Mouse (Mus musculus) forelimb bud, embryonic 11.5 days (tissue): ENCODE measurements around the gene Stk39.

ENCODE experiments used
- DNase-seq: peaks from one replicate; pipeline ENCODE4 v3.0.0-alpha.2; 2012; ENCODE audit warnings: low read depth, low spot score

The Stk39 gene

DNA sequence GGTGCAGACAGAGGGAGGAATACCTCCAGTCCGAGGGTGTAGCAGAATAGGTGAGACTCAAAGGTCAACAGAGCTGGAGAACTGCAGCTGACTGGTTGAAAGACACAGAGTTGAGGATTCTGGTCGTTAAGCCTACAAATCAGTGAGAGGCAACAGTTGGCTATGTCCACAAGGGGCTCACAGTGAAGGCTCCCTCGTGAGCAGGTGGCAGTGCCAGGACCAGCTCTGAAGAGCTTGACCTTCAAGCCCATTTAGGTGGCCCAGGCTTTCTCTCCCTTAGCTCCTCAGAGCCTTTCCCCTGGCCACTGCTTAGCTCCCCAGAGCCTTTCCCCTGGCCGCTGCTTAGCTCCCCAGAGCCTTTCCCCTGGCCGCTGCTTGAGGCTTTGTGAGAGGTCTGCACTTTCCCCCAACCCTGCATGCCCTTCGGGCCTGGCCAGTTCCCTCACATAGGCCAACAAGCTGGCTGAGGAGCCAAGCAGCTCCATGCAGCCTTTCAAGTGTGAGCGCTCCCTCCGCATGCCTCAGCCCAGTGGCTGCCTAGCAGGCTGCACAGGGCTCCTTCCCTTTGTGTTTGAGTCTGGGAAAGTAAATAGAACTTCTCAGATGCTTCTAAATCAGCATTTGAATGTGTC is 125.3 kb downstream of the Stk39 start:
- no peak for DNase-seq

DNA sequence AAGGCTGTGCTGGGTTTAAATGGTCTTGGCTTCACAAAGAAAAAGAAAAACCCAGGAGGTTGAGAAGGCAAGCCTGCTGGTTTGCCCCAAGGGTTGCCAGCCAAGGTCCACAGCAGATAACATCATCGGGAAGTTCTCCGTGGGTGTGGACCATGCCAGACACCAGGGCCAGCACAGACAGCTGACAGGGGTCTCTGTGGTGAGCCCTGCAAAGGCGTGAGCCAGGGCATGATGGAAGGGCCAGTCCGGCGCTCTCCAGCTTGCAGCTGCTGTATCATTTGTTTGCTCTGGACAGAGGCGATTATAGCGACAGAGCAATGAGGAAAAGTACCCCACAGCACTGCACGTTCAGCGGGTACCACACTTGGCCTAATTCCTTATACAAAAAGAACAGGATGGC is 126.8 kb downstream of the Stk39 start:
- no peak for DNase-seq

DNA sequence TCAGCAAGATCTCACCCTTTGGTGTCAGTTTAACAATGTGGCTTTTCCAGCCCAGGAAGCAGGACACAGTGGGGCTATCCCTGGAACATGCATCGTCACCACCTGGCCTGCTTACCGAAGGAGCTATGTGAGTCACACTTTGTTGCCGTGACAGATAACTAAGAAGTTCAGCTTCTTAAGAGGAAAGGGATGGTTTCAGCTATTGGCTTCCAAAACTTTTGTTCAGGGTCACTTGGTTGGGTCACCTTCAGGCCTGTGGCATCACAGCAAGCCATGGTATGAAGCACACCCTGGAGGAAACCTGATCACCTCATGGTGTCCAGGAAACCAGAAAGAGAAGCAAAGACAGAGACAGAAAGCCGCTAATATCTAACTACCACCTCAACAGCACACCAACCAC is 128.3 kb downstream of the Stk39 start:
- no peak for DNase-seq

DNA sequence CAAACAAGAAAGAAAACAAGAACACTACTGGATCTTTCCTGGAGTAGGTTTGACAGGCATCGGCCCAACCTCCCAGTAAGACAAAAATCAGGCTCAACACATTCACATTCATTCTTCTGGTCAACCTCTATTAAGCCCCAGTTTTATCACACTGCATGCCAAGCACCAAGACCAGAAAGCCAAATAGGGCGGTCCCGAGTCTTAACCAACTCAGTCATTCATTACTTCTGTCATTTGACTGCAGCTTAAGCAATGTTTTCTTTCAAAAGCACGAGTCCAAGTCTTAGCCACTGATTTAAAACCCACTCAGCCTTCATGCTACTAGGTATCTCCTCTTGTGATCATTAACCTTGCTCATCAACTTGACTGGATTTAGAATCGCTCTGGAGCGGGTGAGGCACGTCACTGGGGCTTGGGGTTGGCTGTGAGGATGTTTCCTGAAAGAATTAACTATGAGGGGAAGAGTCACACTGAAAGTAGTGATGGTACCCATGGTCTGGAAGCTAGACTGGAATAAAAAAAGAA is 129.9 kb downstream of the Stk39 start:
- no peak for DNase-seq

DNA sequence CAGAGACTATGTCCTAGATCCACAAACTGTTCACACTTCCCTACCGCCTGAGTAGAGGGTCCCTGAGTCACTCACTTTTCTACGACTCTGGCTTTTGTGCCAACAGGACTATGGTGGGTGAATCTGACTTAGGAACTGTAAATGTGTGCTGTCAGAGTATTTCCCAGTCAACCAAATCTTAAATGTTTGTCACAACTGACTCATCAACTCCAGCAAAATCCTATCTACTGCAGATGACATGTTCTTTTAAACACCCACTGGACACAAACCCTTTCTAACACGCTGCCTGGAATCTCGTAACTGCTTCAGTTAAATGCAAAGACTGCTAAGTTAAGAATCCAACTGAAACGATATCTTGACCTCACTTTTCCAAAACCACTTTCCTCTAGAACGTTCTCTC is 135.2 kb downstream of the Stk39 start:
- no peak for DNase-seq

DNA sequence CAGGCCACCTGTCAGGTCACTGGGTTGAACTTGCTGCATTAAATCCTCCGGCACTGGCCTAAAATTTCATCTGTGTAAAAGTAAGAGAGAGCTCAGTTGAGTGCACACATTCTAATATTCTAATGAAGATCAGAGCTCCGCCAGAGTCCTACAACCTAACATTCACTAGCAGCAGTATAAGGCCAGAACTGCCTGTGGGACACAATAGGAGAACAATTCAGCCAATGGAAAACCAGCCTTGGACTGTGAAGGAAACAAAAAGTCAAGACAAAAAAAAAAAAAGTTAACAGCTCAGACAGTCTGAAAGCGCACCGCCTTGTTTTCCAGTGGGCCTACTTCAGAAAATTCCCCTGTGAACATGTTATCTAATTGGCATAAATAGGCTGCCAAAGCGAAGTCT is 137.1 kb downstream of the Stk39 start:
- no peak for DNase-seq

DNA sequence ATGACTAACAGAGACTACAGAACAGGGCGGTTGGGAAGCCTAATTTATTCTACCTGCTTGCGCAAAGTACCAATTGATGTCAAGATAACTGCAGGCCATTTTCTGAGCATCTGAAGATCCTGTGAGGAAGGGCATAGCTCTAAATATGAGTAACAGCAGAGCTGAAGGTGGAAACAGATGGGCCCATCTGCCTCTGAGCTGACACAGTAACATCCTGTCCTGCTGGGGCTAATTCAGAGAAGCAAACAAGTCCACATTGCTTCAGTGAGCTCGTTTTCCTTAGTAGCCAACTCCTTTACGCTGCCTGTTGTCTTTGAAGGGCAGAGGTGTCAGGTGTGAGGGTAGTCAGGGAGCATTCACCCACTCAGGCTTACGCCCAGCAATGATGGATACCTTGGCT is 146.8 kb downstream of the Stk39 start:
- no peak for DNase-seq

DNA sequence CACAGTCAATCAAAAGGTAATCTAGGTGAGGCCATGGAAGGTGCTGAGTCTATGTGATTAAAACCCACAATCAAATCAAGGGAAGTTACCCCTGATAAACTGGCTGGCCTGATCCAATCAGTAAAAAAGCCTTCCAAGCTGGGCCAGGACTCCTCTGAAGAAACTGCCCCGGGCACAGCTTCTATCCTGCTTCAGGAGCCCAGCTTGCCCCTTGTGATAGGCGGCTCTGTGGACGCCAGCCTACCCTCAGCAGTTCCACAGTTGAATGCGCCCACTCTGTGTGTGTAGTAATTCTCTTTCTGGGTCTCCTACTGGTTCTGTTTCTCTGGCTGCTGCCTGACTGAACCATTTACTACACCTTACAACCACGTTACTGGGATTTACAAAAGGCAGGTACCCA is 150.8 kb downstream of the Stk39 start:
- DNase-seq: no peak

DNA sequence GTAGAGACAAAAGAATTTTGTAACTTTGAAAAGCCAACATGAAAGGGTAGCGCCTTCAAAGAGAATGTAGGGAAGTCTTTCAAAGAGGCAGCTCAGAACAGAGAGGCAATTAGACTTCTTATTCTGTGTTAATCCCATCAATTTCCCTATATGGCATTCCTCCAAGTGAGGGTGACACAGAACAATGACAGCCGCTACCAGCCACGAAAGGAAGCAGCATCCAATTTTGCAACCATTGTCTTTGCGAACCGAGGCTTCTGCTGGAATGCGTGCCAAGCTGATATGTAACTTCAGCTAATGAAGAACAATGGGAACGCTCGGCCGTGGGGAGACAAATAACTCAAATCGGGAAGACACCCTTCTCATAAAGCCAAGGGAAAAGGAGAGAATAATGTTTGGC is 151.4 kb downstream of the Stk39 start:
- DNase-seq: no peak

DNA sequence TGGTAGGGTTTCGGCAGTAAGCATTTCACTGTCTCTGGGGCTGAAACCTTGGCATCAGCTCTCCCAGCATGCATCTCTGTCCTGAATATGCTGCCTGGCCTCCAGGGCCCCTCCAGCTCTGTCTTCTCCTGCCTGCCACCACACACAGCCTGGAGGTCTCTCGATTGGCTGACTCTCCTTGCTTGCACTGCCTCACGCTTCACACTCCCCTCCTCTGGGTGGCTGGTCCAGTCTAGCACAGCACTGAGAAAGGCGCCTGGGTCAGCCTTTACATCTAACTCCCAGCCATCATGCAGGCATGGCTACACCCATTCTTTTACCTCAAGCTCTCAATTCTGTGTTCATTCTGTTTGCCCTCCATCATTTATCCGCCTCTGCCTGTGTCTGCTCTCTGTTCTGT is 153.6 kb downstream of the Stk39 start:
- no peak for DNase-seq

DNA sequence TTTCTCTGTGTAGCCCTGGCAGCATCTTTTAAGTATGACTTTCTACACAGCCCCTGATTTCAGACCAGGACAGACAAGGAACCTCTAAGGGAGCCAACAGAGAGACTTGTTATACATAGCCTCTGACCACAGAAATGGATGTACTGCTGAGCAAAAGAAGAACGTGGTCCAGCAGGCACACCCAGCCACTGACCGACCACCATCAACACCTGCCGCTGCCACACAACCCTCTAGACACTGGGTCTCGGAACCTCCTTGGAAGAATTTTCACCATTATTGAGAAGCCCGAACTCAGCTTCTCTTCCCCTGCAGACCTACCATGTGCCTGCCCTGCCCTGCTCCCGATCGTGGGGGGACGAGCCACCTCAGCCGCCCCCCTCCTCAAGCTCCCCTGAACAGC is 154.2 kb downstream of the Stk39 start:
- no peak for DNase-seq

DNA sequence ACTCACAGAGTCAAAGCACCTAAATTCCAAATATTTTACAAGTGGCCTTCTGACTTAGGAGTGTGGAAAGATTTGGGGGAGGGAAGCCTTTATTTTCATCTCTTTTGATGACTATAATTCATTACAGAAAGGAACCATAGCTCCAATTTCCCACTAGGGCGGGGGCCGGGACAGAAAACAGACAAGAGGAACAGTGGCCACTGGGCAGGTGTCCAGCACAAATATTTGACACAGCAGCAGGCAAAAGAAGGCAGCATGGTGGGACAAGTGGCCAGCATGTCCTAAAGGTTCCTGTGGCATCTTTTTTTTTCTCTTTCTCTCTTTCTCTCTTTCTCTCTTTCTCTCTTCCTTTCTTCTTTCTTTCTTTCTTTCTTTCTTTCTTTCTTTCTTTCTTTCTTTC is 154.6 kb downstream of the Stk39 start:
- DNase-seq: no peak

DNA sequence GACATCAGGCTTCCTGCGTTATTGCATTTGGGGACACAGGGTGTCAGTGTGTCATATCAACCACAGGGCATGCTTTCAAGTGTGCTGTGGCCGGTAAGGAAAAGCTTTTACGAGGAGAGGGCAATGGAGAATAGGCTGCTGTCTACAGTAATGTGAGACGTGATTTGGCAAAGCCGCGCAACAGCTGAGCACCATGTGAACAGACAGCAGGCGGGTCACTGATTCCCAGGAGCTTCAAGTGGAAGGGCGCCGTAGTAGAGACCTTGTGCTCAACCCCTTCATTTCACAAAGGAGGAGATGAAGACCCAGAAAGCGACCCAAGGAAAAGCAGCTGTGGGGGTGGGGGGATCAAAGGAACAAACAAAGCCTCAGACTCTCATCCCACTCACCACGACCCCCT is 156.8 kb downstream of the Stk39 start:
- no peak for DNase-seq

DNA sequence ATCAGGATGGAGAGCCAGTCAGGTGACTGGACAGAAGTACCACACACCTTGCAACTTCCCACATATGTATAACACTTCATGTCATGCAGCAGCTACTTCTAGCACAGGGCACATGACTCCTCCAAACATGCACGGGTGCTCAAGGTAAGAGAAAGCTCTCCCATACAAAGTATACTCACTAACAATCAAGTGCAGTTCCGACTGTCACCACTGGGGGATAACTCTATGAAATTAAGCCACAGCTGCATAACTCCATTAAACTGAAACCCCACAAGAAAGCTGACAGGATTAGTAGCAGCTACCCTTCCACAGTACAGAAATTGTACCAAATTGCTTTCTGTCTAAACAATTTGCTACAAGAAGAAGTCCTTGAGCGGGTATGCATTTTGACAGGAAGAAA is 161.9 kb downstream of the Stk39 start:
- DNase-seq: peak; percentile 43

DNA sequence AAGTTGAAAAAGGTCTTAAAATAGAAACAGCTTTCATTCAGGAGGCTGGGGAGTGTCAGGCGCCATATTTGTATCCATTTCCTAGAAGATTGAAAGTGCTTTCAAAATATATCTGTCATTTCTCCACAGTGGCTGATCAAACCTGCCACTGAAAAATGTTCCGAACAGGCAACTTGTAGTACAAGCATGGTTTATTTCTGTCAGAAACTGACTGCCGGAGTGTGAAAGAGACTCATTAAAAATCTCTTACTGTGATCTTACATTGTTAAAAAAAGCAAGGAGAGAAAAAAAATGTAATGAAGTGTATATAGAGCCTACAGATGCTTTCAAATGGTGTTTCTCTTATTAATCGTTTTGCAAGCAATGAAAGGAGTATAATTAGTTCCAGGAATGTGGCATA is 165.5 kb downstream of the Stk39 start:
- DNase-seq: no peak

DNA sequence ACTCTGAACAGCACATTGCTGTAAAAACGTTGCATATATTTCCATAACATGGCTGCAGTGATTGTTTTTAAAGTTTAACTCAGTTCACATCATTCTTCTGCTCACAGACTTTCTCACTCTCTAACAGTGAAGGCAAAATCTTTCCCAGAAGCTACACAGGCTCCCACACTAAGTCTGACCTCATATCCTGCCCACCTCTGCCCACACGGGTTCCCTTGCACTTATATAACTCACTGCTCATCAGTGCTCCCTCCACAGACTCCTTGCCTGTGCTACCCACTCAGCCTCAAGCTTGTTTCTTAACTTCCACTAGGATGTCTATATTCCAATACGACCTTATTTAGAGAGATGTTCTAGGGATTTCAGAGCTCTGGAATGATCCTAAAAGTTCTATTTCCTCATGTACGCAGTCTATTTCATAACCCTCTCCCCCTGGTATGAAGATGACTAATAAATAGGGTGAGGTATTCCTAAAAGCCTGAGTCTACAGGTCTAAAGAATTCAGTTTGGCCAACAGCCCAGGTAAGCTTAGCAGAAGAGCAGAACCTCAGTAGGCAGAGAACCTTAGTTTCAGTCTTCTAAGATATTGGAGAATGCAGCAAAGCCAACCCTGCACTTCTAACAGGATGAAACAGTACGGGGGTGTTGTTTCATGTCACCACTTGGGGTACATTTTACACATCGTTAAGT is 167.2 kb downstream of the Stk39 start:
- no peak for DNase-seq

DNA sequence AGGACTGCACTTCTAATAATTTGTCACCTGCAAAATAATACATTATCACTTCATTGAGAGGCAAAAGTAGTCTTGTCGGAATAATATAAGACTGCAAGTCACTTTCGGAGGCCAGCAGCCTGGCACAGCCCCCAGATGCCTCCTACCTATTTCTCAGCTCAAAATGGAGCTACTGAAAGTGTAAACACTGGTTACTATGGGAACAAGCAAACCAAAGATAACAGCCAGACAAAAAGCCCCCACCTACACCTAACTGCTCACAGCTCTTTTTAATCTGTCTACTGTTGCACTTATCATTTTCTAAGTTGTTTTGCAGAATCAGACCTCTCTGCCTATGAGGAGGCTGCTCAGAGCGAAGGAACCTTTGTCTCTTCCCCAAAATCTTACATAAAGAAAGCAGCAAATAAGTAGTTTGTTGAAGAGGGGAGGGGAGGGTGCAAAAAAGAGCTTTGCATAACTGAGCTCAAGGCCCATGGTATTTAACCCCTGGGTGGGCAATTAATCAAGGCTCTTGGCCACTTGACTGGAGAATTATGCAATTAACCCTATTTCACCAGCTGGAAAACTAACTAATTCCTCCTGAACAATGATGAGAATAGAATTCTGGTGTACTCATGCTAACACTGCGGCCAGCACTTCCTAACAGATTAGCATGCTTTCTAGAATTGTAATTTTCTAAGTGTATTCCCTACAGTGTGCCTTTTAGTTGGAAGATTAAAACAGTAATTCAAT is 170.1 kb downstream of the Stk39 start:
- no peak for DNase-seq

DNA sequence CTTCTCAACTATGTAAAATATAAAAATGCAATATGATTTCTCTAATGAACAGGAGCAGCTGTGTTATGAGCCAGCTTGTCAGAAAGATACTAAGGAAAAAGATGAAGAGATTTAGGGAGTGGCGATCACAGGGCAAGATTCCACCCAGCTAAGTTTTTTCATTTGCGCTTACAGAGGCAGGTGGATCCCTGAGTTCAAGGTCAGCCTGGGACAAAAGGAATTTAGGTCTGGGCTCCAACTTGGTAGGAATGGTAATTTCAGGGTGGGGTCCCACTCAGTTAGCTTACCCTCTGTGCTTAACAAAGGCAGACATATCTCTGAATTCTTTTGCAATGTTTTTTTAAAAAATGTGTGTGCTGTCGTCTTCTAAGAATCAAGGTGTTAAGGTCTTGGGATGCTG is 173.7 kb downstream of the Stk39 start:
- DNase-seq: no peak

DNA sequence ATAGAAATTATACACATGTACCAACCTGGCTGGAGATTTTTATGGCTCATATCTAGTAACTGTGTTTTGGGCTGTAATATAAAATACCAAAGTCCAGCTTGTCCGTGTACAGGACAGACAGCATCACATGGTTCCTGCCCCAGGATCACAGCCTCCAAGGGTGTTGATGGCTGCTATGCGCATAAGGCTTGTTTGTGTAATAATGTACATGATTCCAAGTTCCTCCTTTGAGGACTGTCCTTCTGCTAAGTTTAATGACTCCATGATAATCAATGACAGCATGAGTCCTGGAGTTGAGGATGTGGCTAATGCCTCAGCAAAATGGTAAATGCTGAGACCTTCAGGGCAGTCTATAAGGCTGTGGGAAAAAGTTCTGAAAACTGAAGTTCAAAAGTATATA is 174.1 kb downstream of the Stk39 start:
- DNase-seq: no peak

DNA sequence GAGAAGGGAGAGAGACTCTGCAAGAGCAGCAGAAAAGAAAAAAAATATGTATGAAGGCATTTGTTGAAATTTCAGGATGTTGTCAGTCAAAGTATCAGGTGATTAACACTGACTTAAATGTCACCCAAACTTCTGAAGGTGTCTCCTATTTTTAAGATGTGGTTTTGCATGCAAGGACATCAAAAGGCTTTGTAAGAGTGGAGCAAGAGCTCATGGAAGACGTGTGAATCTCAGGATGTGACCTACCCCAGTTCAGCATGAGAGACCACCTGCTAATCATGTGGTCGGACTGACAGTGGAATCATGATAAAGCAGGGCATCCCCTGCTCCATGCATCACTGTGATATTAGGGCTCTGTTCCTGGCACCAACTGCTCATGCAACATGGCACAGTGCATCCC is 175.3 kb downstream of the Stk39 start:
- no peak for DNase-seq

DNA sequence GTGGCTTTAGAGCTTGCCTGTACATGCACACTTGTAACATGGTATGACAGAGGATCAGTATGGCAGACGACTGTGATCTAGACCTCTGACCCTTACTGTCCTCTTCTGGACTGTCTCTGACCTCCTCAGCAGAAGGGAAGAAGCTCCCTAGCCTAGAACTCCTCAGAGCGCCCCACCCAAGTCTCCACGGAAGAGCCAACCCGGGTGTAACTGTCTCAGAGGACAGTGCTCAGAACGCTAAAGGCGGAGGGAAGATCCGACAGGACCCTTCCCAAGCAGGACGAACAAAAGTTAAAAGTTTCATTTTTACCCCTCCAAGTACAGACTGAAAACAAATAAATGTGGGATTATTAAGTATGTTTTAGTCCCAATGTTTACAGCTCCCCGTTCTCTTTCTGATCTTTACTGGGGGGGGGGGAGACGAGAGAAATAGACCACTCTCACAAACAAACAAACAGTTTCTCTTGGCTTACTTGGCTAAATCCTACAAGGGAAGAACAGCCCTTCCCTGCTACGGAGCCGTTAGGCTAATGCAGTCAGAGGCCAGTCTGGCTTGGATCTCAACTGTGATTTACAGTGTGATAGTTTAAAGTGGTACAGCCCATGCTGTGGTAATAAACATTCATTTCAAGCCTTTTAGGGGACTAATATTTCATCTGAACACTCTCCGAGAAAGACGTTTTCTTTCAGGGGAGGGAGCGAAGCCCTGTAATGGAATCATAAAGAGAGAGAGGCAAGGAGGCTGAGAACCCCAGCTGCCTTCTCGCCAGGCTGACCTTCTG is 179.3 kb downstream of the Stk39 start:
- DNase-seq: peak; percentile 59

DNA sequence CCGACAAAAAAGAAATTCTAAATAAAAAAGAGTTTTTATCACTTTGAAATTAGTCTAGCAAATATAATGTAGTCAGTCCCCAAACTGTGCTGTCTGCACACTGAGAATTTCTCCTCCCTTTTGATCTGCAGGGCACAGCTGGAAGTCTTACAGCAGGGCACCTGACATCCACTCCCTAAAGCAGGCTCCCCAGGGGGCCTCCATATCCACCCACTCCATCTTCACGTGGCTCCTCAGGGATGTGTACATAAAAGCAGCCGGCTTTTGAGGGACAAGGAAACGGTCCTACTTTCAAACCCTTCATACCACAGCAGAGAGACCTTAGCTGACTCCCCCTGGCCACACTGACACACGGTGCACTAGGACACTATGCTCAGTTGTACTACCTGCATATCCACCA is 180.2 kb downstream of the Stk39 start:
- no peak for DNase-seq
